Mouse (Mus musculus) urinary bladder, postnatal 14 days (tissue): ENCODE data around the gene Ksr1.

Experiments used
- DNase-seq: peaks from one replicate; pipeline ENCODE4 v3.0.0; 2021; ENCODE audit warnings: low spot score

The Ksr1 gene

DNA sequence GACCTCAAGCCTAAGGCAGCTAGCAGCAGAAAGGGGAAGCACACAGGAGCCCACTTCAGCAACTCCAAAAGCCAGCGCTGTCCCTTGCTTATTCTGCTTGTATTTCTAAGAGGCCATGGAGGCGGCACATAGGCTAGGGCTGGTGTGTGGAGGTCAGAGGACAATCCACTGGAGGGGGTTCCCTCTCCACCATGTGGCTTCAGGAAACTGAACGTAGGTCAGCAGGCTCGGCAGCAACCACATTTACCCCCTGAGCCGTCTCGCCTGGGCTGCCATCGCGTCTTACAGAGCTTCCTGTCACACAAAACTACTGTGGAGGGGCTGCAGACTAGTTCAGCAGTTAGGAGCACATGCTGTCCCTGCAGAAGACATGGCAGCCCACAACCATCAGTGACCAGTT is 20.4 kb downstream of the Ksr1 start:
- DNase-seq: no peak

DNA sequence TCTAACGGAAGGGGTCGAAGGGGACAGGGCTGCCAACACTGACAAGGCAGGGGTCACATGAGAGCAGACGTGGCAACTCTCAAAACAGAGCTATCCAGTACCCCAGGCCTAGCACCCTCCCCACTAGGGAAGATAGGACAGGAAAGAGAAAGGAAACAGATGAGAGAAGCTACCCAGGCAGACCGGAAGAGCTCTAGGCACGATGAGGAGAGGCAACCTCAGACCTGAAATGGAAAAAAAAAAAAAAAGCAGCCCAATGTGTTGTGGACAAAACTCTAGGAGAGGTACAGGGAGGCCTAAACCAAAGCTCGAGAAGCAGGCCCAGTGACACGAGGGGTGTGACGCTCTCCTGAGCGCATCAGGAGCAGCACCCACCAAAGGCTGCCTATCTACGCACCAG is 23.7 kb downstream of the Ksr1 start:
- no peak for DNase-seq

DNA sequence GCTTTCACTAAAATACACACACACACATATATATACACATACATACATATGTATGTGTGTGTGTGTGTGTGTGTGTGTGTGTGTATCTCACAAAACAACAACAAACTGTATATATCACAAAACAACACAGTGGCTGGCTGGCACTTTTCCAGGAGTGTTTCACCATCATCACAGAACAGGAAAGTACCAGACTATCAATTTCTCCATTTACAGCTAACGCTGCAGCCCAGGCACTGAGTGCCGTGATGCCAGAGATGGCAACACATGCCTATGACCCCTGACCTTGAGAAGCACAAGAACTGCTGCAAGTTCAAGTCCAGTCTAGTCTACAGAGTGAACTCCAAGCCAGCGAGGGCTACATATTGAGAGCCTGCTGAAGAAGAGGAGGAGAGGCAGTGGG is 26.1 kb downstream of the Ksr1 start:
- DNase-seq: no peak

DNA sequence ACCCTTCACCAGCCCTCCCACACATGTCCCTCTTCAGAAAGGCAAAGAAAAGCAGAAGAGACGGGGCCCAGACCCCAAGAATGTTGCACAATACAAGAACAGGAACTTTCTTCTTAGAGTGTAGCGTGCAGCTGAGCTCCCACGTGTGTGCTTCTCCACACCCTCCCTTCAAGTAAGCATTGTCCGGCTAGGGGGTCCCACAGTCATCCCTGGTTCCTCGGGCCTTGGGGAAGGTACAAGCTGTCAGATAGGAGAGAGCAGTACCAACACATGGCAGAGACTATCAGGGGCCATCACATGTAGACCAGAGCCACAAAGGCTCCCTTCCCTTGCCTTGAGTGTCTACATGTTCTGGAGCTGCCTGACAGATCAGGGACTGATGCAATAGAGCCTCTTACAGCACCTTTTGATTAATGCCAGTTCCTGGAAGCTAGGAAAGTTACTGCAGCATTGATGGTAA is 27.3 kb downstream of the Ksr1 start:
- DNase-seq: no peak

DNA sequence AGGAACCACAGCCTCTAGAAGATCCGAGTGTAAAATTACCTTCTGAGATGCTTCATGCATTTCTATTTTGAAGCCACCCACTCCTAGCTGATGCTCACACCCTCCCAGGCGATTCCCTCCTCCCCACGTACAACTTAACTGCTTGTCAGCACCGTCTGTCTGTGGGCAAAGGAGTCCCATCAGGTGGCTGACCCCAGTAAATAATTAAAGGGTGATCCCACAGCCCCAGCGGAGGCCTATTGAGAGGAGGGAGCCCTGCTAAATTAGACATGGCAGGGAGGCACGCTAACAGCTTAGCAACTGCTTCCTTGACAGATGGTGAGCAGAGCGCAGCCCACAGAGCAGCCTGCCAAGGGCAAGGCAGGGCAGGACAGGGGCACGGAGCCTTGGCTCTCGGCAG is 29.5 kb downstream of the Ksr1 start:
- no peak for DNase-seq

DNA sequence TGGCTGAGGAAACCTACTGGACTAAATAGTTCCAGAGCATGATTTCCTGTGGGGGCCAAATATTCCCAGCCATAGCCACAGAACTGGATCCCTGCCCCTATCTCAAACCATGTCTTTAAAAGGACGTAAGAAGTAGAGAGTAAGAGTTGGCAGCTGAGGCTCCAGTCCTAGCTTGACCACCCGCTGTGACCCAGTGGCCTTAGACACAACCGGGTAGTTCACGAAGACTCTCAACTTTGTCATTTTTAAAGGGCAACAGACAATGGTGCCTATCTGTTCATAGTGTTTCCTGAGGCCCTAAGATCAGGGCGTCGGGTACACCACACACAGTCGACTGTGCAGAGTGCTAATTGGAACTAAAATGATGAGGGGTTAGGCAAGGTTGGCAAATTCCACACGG is 30.5 kb downstream of the Ksr1 start:
- DNase-seq: no peak

DNA sequence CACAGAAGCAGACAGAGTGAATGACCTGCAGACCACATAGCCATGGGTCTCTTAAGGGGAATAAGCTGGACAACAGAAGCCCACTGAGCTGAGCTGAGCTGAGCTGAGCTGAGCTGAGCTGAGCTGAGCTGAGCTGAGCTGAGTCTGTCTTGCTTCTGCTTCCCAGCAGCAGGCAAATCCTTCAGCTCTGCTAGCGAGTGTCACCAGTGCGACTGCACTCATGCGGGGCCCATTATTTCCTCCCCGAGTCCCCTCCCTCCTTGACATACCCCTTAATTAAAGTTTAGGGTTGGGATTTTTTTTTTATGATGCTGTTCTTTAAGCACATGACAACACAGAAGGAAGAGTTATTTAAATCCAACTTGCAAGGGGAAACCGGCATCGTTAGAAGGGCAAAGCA is 32.1 kb downstream of the Ksr1 start:
- DNase-seq: no peak

DNA sequence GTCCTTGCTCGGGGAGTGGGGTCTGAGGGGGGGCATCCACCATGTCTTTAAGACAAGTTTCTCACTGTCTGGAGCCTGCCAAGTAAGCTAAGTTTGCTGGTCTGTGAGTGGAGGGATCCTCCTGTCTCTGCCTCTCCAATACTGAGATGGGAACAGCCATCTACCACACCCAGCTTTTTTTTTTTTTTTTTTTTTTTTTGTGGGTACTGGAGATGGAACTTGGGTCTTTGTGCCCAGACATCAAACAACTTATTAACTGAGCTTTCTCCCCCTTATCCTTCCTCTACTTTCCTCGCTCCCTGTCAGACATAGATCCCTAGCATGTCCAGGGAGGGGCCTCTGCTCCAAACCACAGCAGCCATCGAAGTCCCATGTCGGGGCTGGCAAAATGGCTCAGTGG is 32.8 kb downstream of the Ksr1 start:
- DNase-seq: no peak

DNA sequence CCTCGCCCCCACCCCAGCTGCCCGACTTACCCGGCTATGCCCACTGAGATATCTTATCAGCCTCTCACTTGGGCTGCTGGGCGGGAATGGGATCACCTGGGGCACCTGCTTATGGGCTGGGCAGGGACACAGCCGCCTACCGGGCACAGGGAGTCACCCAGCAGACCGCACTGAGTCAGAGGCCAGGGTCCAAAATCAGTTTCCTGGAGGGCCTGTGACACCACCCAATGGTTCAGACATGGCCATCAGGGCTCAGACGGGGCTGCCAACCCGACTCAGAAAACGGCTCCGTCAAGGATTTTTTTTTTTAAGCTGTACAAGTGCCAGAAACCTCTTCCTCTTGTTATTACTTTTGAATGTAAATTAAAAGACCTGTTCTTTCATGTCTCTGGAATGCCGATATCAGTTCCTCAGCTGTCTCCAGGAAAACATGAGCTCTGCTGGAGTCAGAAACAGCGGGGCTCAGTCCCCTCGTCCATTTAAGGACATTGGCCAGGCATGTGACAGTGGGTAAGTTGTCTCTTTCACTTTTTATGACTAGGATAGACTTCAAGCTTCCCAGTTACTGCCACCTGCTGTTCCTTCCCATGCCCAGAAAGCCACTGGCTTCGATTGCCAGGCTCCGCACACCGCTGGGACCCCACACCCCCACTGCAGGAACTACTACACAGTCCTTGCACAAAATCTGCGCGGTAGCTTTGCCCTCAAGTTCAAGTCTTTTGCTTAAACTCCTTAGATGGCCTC is 33.5 kb downstream of the Ksr1 start:
- peak; percentile 61 for DNase-seq

DNA sequence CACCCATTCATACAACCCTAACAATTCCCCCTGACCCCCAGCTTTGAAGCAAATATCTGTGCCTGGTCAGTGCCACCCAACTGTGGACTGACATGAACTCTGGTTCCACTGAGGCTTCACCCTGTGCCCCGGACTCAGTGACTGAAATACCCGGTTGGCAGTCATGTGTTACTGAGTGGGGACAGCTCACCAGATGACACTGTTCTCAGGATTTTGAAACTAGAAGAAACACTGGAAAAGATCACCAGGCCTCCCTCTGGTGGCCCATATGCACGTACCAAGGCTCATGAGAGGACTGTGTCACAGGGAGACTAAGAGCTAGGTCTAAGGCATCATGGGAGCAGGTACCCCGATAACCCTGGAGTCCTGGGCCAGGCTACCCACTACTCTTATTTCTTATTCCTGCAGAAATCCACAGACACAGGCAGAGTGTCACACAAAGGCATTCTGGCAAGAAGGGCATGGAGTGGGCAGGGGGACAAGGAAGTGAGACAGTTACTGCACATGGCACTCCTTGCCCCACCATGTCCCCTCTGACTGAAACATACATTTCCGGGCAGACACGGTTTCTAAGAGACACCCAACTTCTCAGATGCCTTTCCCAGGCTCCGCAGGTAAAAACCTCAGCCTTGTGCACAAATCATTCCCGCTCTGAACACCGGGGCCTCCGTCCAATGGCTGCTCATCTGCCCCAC is 34.2 kb downstream of the Ksr1 start:
- no peak for DNase-seq

DNA sequence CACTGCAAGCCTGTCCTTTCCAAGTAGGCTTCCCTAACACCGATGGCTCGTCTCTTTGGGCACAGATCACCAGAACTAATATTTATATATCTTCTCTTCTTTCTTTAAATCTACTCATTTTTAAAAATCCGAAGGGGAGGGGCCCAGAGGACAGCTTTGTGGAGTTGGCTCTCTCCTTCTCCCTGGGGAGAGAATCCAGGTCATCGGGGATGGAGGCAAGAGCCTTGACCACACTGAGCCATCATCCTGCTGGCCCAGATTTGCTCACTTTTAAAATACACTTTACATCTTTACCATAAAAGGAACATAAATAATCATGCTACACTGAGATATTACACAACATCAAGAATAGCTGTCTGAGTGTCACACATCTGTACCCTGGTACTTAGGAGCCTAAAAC is 35.8 kb downstream of the Ksr1 start:
- no peak for DNase-seq

DNA sequence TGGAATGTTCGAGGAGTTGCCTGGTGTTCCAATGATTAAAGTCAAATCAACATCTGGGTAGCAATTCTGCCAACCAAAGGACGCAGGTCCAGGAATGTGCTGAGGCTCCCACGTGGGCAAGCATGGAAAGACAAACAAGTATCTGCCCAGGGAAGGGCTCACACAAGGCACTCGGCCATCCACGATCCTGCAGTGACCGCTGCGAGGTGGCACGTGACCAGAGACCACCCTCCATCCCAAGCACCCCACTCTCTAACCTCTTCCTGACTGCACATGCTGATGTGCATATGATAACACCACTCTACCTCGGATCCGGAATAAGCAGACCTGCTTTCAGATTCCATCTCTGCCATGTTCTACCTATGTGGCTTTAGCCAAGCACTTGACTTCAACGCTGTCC is 38.3 kb downstream of the Ksr1 start:
- no peak for DNase-seq

DNA sequence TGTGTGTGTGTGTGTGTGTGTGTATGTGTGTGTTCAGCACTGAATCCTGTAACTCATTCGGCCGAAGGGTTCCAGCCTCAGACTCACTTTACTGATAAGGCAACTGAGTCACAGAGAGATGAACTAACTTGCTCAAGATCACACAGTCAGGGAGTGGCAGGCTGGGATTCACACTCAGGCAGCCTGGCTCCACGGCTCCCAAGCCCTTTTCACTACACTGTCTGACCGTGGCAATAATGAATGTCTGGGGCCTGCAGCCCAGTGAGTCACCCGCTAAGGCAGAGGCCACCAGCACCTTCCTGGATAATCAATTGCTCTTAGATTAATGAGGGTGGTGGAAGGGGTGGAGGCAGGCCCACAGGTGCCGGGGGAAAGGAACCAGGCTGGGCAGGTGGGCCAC is 41.2 kb downstream of the Ksr1 start:
- DNase-seq: no peak

DNA sequence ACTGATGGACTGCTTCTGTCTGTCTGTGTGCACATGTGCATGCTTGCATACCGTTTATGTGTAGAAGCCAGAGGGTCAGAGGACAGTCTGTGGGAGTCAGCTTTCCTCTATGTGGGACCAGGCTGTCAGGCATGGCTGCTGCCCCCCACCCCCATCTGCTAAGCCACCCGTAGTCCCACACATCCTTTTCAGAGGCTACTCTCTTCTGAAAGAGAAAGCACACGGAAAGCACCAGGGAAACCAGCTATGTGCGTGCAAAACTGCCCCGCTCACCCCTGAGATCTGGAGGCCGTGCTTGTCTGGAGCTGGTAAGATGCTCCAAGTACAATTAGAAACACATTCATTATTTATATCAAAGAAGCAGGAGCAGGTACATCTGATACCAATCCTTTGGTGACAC is 41.7 kb downstream of the Ksr1 start:
- no peak for DNase-seq

DNA sequence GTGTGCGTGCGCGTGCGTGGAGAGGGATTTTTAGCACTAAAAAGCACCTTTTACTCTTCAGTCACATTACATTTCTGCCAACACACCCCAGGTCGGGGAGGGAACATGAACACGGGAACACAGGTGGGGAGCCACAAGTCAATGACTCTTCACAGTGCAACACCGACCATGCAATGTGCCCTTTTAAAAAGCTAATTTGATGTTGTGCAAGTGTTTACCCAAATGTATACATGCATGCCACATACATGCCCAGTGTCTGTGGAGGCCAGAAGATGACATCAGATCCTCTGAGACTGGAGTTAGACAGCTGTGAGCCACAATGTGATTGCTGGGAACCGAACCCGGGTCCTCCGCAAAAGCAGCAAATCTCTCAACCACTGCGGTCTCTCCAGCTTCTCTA is 42.1 kb downstream of the Ksr1 start:
- DNase-seq: no peak

DNA sequence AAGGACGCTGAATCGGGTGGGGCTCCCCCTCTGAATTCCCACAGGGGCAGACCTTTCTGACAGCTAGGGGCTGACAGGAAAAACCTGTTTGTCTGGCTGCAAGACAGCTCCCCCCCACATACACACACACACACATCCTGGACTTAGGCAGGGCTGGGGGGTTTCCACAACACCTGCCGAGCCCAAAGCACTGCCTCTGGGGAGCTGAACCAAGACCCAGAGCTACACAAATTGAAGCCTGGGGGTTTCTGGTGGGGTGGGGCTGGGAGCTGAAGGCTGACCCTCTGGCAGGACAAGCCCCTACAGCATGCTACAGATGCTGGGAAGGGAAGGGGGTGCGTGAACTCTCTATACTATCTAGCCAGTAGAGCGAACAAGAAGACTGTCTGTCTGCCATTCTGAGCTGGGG is 42.7 kb downstream of the Ksr1 start:
- DNase-seq: peak; percentile 30

DNA sequence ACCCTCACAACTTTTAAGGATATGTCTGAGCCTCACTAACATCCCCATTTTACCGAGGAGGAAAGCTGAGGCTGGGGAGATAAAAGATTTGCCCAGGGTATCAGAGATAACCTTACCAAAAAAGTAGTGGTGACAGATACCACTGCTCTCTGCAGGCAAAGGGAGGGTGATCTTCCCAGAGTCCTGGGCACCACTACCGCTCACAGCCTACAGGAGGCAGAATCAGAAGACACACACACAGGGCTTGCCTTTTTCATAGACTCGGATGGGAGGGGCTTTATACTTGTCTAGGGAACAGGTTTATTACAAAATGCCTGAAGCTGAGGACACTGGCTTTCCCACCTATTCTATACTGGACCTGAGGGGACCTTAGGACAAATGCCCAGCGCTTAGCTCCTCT is 43.9 kb downstream of the Ksr1 start:
- no peak for DNase-seq

DNA sequence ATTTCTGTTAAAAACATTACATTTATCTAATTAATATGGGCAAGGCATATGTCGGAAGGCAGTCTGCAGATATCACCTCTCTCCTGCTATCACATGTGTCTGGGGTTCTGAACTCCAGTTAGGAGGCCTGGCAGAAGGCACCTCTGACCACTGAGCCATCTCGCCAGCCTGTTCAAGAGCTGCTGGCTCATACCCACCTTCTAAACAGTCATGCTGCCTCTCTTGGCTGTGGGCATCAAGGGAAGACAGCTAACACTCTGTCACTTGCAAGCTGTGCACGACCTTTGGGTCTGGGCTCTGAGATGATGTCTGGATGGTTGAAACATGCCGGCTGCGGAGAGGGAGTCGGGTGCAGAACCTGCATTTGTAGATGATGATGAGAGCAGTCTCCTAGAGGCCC is 44.6 kb downstream of the Ksr1 start:
- DNase-seq: no peak

DNA sequence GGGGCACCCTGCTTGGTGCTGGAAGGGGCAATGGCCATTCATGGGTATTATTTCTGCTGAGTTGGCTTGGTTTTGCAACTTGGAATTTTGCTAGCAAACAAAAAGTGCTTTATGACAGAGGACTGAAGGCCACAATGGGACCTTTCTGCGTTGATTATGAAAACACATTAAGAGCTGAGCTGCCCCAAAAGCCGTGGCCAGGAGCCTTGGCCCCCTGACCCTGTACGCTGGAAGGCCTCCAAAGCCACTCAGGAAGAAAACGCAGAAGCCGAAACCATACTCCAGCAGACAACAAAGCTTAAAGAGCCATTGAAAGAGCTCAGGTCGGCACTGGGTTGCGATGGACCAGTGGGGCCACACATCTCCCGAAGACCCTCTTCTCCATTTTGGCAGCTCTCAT is 47.2 kb downstream of the Ksr1 start:
- DNase-seq: no peak

DNA sequence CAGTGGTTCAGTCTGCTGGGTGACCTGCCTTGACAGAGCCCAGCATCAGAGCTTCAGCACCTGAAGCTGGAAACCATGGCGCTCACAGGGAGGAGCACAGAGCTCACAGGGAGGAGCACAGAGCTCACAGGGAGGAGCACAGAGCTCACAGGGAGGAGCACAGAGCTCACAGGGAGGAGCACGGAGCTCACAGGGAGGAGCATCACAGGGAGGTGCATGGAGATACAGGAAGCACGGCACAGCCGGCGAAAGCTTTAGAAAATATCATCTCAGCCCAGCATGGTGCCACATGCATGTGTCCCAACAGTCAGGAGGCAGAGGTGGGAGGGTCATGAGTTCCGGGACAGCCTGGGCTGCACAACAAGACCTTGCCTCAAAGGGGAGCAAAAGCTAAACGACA is 48.5 kb downstream of the Ksr1 start:
- DNase-seq: no peak

DNA sequence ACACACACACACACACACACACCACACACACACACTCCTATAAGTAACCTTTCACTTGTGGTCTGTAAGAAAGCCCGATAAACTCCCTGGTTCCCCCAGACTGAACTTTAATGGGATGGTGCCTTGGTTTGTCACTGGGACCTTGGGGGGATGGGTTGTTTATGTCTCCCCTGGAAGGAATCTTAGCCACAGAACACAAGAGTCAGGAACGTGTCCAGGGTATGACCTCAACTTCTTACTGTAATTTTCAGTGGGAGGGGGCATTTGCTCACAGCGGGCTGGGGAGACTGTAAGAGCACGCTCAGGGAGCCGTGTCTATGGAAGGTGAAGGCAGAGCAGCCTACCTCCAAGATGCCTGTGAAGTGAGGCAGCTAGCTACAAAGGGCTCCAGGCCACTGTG is 49.5 kb downstream of the Ksr1 start:
- DNase-seq: no peak

DNA sequence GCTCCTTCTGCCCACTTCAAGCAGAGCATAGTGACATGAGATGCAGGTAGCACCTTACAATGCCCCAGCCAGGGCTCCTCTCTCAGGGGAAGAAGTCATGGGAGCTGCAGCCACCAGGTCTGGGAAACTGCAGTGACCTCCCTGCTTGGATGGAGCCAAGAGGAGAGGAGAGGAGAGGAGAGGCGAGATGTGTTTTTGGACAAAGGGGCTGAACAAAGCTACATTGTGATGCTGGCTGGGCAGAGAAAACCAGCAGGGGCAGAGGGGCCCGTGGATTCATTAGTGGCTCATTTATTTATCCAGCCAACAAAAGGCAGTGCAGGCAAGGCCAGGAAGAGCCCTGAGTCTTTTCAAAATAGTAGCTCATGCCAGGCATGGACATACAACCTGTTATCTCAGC is 50.5 kb downstream of the Ksr1 start:
- DNase-seq: no peak

DNA sequence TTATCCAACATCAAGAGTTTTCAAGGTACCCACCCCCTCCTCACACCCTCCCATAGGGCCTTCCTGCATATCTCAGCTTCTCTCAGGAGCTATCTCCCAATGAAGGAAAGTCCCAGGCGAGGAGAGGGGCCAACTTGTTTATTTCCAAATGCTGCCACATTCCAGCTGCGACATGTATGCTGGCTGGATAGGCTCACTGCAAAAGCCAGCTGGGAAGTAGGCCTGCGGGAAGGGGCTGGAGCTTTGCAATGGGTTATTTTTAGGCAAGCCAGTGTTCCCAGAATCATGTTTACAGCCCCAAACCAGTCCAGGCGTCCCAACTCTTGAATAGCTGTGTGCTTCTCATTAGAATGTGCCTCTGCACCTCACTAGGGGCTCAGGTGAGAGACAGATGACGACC is 51.5 kb downstream of the Ksr1 start:
- peak; percentile 55 for DNase-seq
